Mouse (Mus musculus): ENCODE results near the gene Prep. TPM values are rescaled to one million over a fixed set of nuclear protein-coding genes. Genes with fewer than 3 reads are reported as not detected.
"Not testable (repeated sequence)": the region's sequence is repeated elsewhere in the genome, so short reads cannot be mapped to it uniquely, and the experiment has no call there.

The Prep gene
- polyA plus RNA-seq, 1 experiment from 2014 or later: 18.7 TPM

- WGBS: 90% methylated on average over 12 of the region's 12 CpGs
- ATAC-seq (ENCODE audit: insufficient number of reproducible peaks, insufficient read depth, low FRiP score, low read depth): no peak
- no peak overlapping the region for H3K9ac ChIP-seq (replicated peaks; ENCODE audit: low read depth, low read length)
Observed at GRCm38 (mm10) chr10:45151771-45152692, 85.0 kb downstream of the Prep start.

GRCm38 (mm10) chr10:45154557-45155060 is 87.6 kb downstream of the Prep start:
- ATAC-seq (ENCODE audit: insufficient number of reproducible peaks, insufficient read depth, low FRiP score, low read depth): no peak
- WGBS: 90% methylated on average over 14 of the region's 14 CpGs

More at GRCm38 (mm10) chr10:45151771-45152692, 85.0 kb downstream of the Prep start:
- Histone ChIP-seq H3K27ac (ENCODE audit: low read length) (no peak overlapping the region), H3K4me2 (replicated peaks; ENCODE audit: low read depth, low read length) (no peak overlapping the region), H3K4me1 (ENCODE audit: control insufficient read depth, insufficient read depth, low read length) (no peaks in the 10 kb centered on the region), H3K36me3 (ENCODE audit: control insufficient read depth, insufficient read depth, low read length) (peaks cover 41% of the 10 kb centered on the region), H3K4me3 (ENCODE audit: low read depth, low read length) (no peak overlapping the region), H3K27me3 (ENCODE audit: control insufficient read depth, insufficient read depth, low read length) (no peaks in the 10 kb centered on the region), H3K9me3 (ENCODE audit: control insufficient read depth, low read depth, low read length) (no peaks in the 10 kb centered on the region)

GRCm38 (mm10) chr10:45165851-45166250 is 98.8 kb downstream of the Prep start:
- H3K4me2 ChIP-seq (replicated peaks; ENCODE audit: low read depth, low read length): no peak overlapping the region
- H3K36me3 ChIP-seq (ENCODE audit: control insufficient read depth, insufficient read depth, low read length): no peaks in the 10 kb centered on the region
- no peak overlapping the region for H3K4me3 ChIP-seq (ENCODE audit: low read depth, low read length)
- no peaks in the 10 kb centered on the region for H3K4me1 ChIP-seq (ENCODE audit: control insufficient read depth, insufficient read depth, low read length)
- 88% methylated on average over 8 of the region's 8 CpGs for WGBS
- 0 out of 2 replicates have a peak, but pooled peaks have one; percentile 37 for ATAC-seq (ENCODE audit: insufficient number of reproducible peaks, insufficient read depth, low FRiP score, low read depth)
- no peaks in the 10 kb centered on the region for H3K27me3 ChIP-seq (ENCODE audit: control insufficient read depth, insufficient read depth, low read length)
- H3K27ac ChIP-seq (ENCODE audit: low read length): no peak overlapping the region
- no peak overlapping the region for H3K9ac ChIP-seq (replicated peaks; ENCODE audit: low read depth, low read length)
- no peaks in the 10 kb centered on the region for H3K9me3 ChIP-seq (ENCODE audit: control insufficient read depth, low read depth, low read length)

More at GRCm38 (mm10) chr10:45154557-45155060, 87.6 kb downstream of the Prep start:
- Histone ChIP-seq H3K4me3 (ENCODE audit: low read depth, low read length) (no peak overlapping the region), H3K27ac (ENCODE audit: low read length) (no peak overlapping the region), H3K9me3 (ENCODE audit: control insufficient read depth, low read depth, low read length) (no peaks in the 10 kb centered on the region), H3K36me3 (ENCODE audit: control insufficient read depth, insufficient read depth, low read length) (peaks cover 46% of the 10 kb centered on the region), H3K9ac (replicated peaks; ENCODE audit: low read depth, low read length) (no peak overlapping the region), H3K4me1 (ENCODE audit: control insufficient read depth, insufficient read depth, low read length) (no peaks in the 10 kb centered on the region), H3K4me2 (replicated peaks; ENCODE audit: low read depth, low read length) (no peak overlapping the region), H3K27me3 (ENCODE audit: control insufficient read depth, insufficient read depth, low read length) (no peaks in the 10 kb centered on the region)

GRCm38 (mm10) chr10:45173927-45174326 is 106.9 kb downstream of the Prep start:
- Histone ChIP-seq H3K27me3 (ENCODE audit: control insufficient read depth, insufficient read depth, low read length) (no peaks in the 10 kb centered on the region), H3K9me3 (ENCODE audit: control insufficient read depth, low read depth, low read length) (no peaks in the 10 kb centered on the region), H3K36me3 (ENCODE audit: control insufficient read depth, insufficient read depth, low read length) (no peaks in the 10 kb centered on the region), H3K4me2 (replicated peaks; ENCODE audit: low read depth, low read length) (no peak overlapping the region), H3K27ac (ENCODE audit: low read length) (no peak overlapping the region), H3K4me1 (ENCODE audit: control insufficient read depth, insufficient read depth, low read length) (no peaks in the 10 kb centered on the region), H3K9ac (replicated peaks; ENCODE audit: low read depth, low read length) (no peak overlapping the region), H3K4me3 (ENCODE audit: low read depth, low read length) (no peak overlapping the region)
- ATAC-seq (ENCODE audit: insufficient number of reproducible peaks, insufficient read depth, low FRiP score, low read depth): no peak
- WGBS: 77% methylated on average over 8 of the region's 8 CpGs

- H3K4me1 ChIP-seq (ENCODE audit: control insufficient read depth, insufficient read depth, low read length): no peaks in the 10 kb centered on the region
- no peak overlapping the region for H3K4me3 ChIP-seq (ENCODE audit: low read depth, low read length)
- no peaks in the 10 kb centered on the region for H3K27me3 ChIP-seq (ENCODE audit: control insufficient read depth, insufficient read depth, low read length)
- no peak overlapping the region for H3K9ac ChIP-seq (replicated peaks; ENCODE audit: low read depth, low read length)
- no peak for ATAC-seq (ENCODE audit: insufficient number of reproducible peaks, insufficient read depth, low FRiP score, low read depth)
- WGBS: 89% methylated on average over 3 of the region's 3 CpGs
- H3K27ac ChIP-seq (ENCODE audit: low read length): no peak overlapping the region
- H3K4me2 ChIP-seq (replicated peaks; ENCODE audit: low read depth, low read length): no peak overlapping the region
- H3K36me3 ChIP-seq (ENCODE audit: control insufficient read depth, insufficient read depth, low read length): no peaks in the 10 kb centered on the region
- H3K9me3 ChIP-seq (ENCODE audit: control insufficient read depth, low read depth, low read length): no peaks in the 10 kb centered on the region
Observed at GRCm38 (mm10) chr10:45174345-45174744, 107.3 kb downstream of the Prep start.

- WGBS: no CpG with 5 or more reads among the region's 5 CpGs
- not testable (repeated sequence) for ATAC-seq (ENCODE audit: insufficient number of reproducible peaks, insufficient read depth, low FRiP score, low read depth)
Observed at GRCm38 (mm10) chr10:45177798-45178197, 110.8 kb downstream of the Prep start, which contains the start of gene Popdc3. Popdc3 (plus strand) TSS chr10:45178098.

GRCm38 (mm10) chr10:45180677-45181326 is 113.8 kb downstream of the Prep start:
- Histone ChIP-seq H3K27me3 (ENCODE audit: control insufficient read depth, insufficient read depth, low read length) (no peaks in the 10 kb centered on the region), H3K4me1 (ENCODE audit: control insufficient read depth, insufficient read depth, low read length) (no peaks in the 10 kb centered on the region), H3K36me3 (ENCODE audit: control insufficient read depth, insufficient read depth, low read length) (no peaks in the 10 kb centered on the region), H3K27ac (ENCODE audit: low read length) (no peak overlapping the region), H3K9ac (replicated peaks; ENCODE audit: low read depth, low read length) (no peak overlapping the region), H3K4me2 (replicated peaks; ENCODE audit: low read depth, low read length) (no peak overlapping the region), H3K9me3 (ENCODE audit: control insufficient read depth, low read depth, low read length) (no peaks in the 10 kb centered on the region), H3K4me3 (ENCODE audit: low read depth, low read length) (no peak overlapping the region)
- 89% methylated on average over 4 of the region's 4 CpGs for WGBS
- ATAC-seq (ENCODE audit: insufficient number of reproducible peaks, insufficient read depth, low FRiP score, low read depth): no peak

More at GRCm38 (mm10) chr10:45177798-45178197, 110.8 kb downstream of the Prep start, which contains the start of gene Popdc3:
- H3K9me3 ChIP-seq (ENCODE audit: control insufficient read depth, low read depth, low read length); H3K36me3 ChIP-seq (ENCODE audit: control insufficient read depth, insufficient read depth, low read length); H3K27ac ChIP-seq (ENCODE audit: low read length); H3K27me3 ChIP-seq (ENCODE audit: control insufficient read depth, insufficient read depth, low read length); H3K4me2 ChIP-seq (replicated peaks; ENCODE audit: low read depth, low read length); H3K9ac ChIP-seq (replicated peaks; ENCODE audit: low read depth, low read length); H3K4me3 ChIP-seq (ENCODE audit: low read depth, low read length); H3K4me1 ChIP-seq (ENCODE audit: control insufficient read depth, insufficient read depth, low read length): not testable (repeated sequence)

- no peak for ATAC-seq (ENCODE audit: insufficient number of reproducible peaks, insufficient read depth, low FRiP score, low read depth)
- H3K4me1 ChIP-seq (ENCODE audit: control insufficient read depth, insufficient read depth, low read length): no peaks in the 10 kb centered on the region
- no peak overlapping the region for H3K27ac ChIP-seq (ENCODE audit: low read length)
- H3K27me3 ChIP-seq (ENCODE audit: control insufficient read depth, insufficient read depth, low read length): no peaks in the 10 kb centered on the region
- H3K4me3 ChIP-seq (ENCODE audit: low read depth, low read length): no peak overlapping the region
- WGBS: 75% methylated on average over 3 of the region's 3 CpGs
- no peaks in the 10 kb centered on the region for H3K9me3 ChIP-seq (ENCODE audit: control insufficient read depth, low read depth, low read length)
- no peaks in the 10 kb centered on the region for H3K36me3 ChIP-seq (ENCODE audit: control insufficient read depth, insufficient read depth, low read length)
- H3K9ac ChIP-seq (replicated peaks; ENCODE audit: low read depth, low read length): no peak overlapping the region
- H3K4me2 ChIP-seq (replicated peaks; ENCODE audit: low read depth, low read length): no peak overlapping the region
Observed at GRCm38 (mm10) chr10:45181344-45181743, 114.3 kb downstream of the Prep start.
